Mouse (Mus musculus) myocyte (in vitro differentiated cells): ENCODE data around the gene Ak2.

ENCODE experiments used
- CEBPB ChIP-seq: IDR thresholded peaks from 2 replicates; pipeline ENCODE4 v1.6.1; 2011; ENCODE audit warnings: mild to moderate bottlenecking, moderate library complexity; ENCODE audit not compliant: poor library complexity, insufficient read depth, severe bottlenecking
- E2F4 ChIP-seq: IDR thresholded peaks from one replicate; pipeline ENCODE4 v1.6.1; 2011; ENCODE audit warnings: mild to moderate bottlenecking, control low read depth, moderate library complexity; ENCODE audit not compliant: insufficient read depth
- POLR2A ChIP-seq: IDR thresholded peaks from one replicate; pipeline ENCODE4 v1.6.1; 2011; ENCODE audit warnings: low read depth, mild to moderate bottlenecking, control low read depth, moderate library complexity; ENCODE audit not compliant: insufficient read length

DNA sequence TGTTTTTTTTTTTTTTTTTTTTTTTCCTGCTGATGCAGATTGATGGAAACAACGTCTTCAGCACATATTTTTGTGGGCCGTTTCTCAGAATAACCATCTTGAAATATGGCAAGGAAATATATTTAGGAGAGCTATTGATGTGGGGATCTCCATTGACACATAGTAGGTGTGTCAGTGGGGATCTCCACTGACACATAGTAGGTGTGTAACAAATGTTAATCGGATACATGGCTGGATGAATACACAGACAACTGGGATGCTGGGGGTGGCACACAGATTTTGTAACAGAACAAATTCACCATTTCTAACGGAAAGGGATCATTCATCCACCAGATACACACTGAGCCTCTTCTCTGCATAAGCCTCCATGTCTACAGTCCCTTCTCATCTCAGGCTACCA, 58.6 kb downstream of the Ak2 start:
- no peak for TF ChIP-seq POLR2A
- TF ChIP-seq CEBPB, result no peak
- no peak for TF ChIP-seq E2F4
